Mouse (Mus musculus) megakaryocyte, embryonic 14.5 days (primary cell): ENCODE measurements around the gene Cts3.

ENCODE experiments used
- FLI1 ChIP-seq: IDR thresholded peaks from 2 replicates; pipeline ENCODE4 v1.6.1; 2012; ENCODE audit warnings: low read length, inconsistent platforms, mixed read lengths
- GATA1 ChIP-seq: IDR thresholded peaks from 3 replicates; pipeline ENCODE4 v1.6.1; 2012; ENCODE audit warnings: mixed read lengths, low read length, inconsistent platforms, borderline replicate concordance

DNA sequence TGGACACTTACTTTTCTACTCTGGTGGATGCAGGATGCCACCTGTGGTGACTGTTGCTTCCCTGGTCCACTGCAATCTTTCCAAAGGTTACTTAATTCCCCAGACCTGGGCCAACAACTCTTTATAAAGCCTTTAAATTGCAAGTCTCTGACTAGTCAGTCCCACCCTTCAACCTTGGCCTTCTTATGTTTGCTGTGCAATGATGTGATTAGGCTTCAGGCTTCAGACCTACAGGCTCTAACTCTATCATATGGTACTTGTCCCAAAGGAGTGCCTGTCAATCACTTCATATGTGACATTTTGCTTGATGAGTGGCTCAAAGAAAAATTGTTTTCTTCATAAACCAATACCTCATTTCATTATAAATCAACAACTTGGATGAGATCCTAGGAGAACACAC lies at the start of gene Cts3:
- TF ChIP-seq GATA1 (no peak), FLI1 (no peak)
